Mouse (Mus musculus): ENCODE measurements around the gene Lhpp. TPM values are rescaled to one million over a fixed set of nuclear protein-coding genes. Genes with fewer than 3 reads are reported as not detected.

The Lhpp gene
- total RNA-seq, 4 experiments from 2014 or later: 16.2 to 18.5 (median 17.1) TPM

- no peak for DNase-seq (ENCODE audit: low spot score in 2 of 2)
These were observed 11.1 kb upstream of the Lhpp start, which contains the start of gene Nkx1-2 for GRCm38 (mm10) chr7:132599071-132599975. Gene Nkx1-2 (minus strand): TSS chr7:132599637.

DNA sequence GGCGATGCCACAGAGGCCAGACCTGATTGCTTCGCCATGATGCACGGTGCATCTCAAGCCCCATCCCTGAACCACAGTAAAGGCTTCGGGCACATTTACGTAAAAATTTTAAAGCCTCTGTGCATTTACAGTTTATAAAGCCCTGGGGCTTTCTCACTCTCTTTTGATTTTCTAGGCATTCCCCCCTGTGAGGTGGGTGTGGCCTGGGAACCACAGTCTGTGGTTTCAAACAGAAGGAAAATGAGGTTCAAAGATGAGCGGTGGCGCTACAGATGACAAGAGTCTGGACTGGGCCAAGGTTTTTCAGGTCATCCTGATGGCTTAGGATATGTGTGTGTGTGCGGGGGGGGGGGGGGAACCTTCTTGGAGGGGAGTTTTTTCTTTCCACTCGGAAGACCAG is 10.4 kb upstream of the Lhpp start:
- DNase-seq (ENCODE audit: low spot score in 2 of 2): no peak

GRCm38 (mm10) chr7:132600926-132601325 is 9.5 kb upstream of the Lhpp start:
- DNase-seq (ENCODE audit: low spot score in 2 of 2): no peak

GRCm38 (mm10) chr7:132604720-132605119 is 5.7 kb upstream of the Lhpp start:
- no peak for DNase-seq (ENCODE audit: low spot score in 2 of 2)

GRCm38 (mm10) chr7:132605689-132606088 is 4.7 kb upstream of the Lhpp start:
- no peak for DNase-seq (ENCODE audit: low spot score in 2 of 2)

DNA sequence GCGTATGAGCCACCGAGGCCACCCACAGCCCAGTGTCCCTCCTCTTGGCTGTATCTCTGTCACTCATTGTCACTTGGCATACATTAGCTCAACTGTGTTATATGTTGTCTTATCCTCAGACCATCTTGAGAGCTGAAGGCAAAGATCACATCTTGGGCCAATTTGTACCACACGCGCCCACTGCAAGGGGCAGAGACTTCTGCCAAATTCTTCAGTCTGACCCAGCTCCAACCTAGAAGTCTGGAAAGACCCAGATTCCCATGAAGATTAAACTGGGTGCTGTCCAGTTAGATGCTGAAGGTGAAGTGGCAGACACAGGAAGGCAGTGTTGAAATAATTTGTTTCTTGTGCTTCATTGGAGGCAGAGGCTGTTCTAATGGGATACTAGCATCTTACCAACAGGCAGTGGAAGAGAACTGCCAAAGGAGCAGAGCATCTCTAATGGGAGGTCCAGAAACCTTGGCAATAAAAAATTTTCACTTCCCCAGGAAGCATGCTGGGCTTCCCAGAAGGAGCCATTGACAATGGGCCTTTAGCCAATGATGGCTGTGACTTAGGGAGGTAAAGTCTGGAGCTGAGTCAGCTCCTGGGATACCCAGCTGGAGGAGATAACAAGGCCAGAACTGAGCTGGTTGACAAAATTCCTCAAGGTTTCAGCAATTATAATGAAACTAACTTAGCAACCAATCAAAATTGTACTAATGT is 2.0 kb upstream of the Lhpp start:
- DNase-seq (ENCODE audit: low spot score in 2 of 2): no peak

GRCm38 (mm10) chr7:132611530-132611929 is 1.1 kb downstream of the Lhpp start:
- no peak for DNase-seq (ENCODE audit: low spot score in 2 of 2)

GRCm38 (mm10) chr7:132615346-132615745 is 4.9 kb downstream of the Lhpp start:
- DNase-seq (ENCODE audit: low spot score in 2 of 2): no peak

DNA sequence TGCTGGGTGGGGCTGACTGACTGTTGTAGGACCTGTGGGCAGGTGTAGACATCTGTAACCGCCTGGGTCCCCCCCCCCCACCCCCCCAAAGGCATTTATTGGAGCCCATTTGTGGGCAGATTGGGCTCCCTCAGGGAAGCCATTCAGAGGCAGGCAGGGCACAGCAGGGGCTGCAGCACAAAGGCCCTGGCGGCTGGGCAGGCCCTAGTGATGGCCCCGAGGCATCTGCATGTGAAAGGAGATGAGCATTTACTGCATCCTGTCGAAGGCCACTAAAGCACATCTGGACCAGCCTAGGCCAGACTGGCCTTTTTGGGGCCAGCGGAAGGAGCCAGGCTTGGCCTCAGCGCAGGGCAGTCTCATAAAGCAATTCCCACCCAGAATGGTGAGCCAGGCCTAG is 6.0 kb downstream of the Lhpp start:
- no peak for DNase-seq (ENCODE audit: low spot score in 2 of 2)

- DNase-seq (ENCODE audit: low spot score in 2 of 2): no peak
These were observed 6.7 kb downstream of the Lhpp start for GRCm38 (mm10) chr7:132617021-132617564.

DNA sequence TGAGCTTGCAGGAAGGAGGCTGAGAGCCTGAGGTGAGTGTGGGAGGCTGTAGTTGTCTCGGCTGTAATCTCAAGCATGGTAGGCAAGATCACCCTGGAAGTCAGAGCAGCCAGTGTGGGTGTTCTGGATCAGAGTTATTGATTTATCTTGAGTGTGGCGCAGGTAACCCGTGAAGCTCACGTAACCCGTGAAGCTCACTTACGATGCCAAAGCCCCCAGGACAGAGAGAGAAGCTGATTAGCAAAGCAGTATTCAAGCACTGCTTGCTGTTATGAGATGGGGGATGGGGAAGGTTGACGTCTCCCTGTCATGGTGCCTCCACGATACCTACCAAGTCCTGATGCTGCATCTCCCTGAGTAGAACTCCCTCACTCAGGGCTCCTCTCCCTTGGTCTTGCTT is 9.1 kb downstream of the Lhpp start:
- no peak for DNase-seq (ENCODE audit: low spot score in 2 of 2)

GRCm38 (mm10) chr7:132619975-132620918 is 9.8 kb downstream of the Lhpp start:
- DNase-seq (ENCODE audit: low spot score in 2 of 2): no peak

DNA sequence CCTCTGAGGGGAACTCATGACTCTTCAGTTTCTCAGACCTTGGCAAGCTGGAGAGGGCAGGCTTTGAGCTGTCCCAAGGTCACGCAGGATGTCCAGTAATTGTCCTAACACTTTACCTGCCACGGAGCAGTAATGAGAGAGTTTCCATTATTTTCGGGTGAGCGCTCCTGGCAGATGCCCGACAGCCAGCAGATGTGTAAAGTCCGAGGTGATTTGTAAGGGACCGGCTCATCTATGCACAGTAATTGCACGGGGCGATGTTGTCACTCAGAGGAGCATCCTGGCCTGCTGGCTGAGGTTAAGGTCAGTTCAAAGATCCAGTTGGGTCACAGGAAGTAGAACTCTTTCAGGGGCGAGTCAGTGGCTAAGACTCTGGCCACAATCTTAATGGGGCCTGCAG is 13.7 kb downstream of the Lhpp start:
- no peak for DNase-seq (ENCODE audit: low spot score in 2 of 2)

DNA sequence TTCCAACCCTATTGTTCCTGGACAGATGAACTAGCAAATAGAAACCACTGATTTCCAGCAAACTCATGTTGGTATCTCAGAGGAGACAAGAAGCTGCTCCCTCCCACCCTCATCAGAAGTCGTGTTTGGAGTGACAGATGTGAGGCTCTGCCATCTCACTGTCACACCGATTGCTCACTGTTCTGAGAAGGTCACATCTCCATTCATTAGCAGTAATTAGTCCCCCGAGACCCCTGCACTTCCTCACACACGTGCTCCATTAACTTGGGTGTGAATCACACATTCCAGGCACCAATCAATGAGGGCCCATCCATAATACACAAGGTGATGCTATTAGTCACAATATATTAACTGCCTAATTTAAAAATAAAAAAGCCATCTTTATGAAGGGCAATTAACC is 15.7 kb downstream of the Lhpp start:
- DNase-seq (ENCODE audit: low spot score in 2 of 2): no peak

DNA sequence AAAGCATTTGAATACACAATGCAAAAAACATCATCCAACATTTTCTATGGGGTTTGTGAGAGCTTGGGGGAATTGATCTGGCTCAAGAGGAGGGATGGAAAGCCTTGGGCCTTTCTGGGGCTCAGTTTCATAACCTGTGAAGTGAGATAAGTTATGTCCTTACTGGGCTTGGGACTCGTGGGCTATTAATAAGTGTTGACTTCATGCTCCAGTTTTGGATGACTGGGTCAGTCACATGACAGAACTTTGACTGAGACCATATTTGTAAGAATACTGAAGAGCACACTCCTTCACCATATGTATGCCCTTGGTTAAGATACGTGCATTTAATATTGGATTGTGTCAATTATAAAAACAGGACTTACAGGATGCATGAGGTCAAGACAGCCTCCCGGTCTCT is 17.0 kb downstream of the Lhpp start:
- DNase-seq (ENCODE audit: low spot score in 2 of 2): no peak

DNA sequence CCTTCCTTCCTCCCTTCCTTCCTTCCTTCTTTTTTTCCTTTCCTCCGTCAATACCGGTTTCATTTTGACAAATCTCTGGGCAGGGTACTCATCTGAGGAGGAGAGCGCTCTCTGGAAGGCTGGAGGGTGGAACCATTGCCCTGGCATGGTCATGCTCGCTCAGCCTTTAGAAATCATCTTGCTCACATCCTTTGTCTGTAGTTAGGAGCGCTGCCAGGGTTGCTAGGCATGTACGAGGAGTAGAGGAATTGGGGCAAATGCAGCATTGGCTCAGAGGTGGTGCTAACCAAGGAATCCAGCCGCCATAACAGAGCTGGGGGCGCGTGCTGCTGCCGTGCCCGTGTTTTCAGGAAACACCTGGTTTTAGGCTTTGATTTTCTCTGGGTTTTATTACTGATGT is 20.9 kb downstream of the Lhpp start:
- peak in 1 of 2 experiments; percentile 51 for DNase-seq (ENCODE audit: low spot score in 2 of 2)

- DNase-seq (ENCODE audit: low spot score in 2 of 2): no peak
These were observed 26.9 kb downstream of the Lhpp start for GRCm38 (mm10) chr7:132637292-132637691.

DNA sequence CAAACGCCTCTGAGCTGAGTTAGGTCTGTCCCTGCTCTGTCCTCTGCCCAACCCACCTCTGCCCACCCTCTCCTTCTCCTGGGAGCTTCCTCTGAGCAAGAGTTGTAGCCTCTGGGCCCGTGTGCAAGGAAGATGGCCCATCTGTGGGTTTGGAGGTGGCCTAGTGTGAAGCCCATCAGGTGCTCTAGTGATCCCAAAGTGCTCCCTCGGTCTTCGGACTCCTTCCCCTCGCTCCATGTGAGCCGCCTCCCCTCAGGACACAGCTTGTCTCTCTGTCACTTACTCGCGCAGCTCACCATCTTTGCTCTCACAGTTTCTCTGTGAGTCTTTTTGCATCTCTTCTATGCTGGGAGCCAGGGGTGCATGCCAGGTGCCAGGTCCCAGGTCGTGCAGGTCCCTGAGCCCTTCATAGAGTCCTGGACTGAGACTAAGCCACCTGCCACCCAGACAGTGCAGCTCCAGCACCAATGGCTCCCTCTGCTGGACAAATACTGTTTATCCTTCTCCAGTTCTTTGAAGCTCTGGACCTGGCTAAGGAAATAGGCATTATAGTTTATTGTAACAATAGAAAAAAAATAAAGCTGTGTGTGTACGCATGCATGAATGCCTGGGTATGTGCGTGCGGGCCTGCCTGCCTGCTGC is 28.1 kb downstream of the Lhpp start:
- no peak for DNase-seq (ENCODE audit: low spot score in 2 of 2)

GRCm38 (mm10) chr7:132640946-132641345 is 30.5 kb downstream of the Lhpp start:
- no peak for DNase-seq (ENCODE audit: low spot score in 2 of 2)

GRCm38 (mm10) chr7:132641606-132642005 is 31.2 kb downstream of the Lhpp start:
- no peak for DNase-seq (ENCODE audit: low spot score in 2 of 2)
